Mouse (Mus musculus) stomach, postnatal 0 days (tissue): ENCODE data around the gene Armc2. TPM values are rescaled to one million over a fixed set of nuclear protein-coding genes. Genes with fewer than 3 reads are reported as not detected.
A peak's percentile ranks its signal among the peaks of the same experiment; 100 is the strongest.

Experiments
- ATAC-seq: fragments of 200-750 bp; cut with Nextera tagmentation; 2 replicates; pipeline ENCODE4 v1.8.0; 2017; ENCODE audit not compliant: low FRiP score, low TSS enrichment
- DNase-seq: peaks from one replicate; pipeline ENCODE4 v3.0.0-alpha.2; 2016; ENCODE audit warnings: low spot score
- H3K27ac ChIP-seq: fragments of 300-500 bp; sonication (generic); replicated peaks from 2 replicates; pipeline ENCODE4 v1.5.1; 2014; ENCODE audit warnings: mild to moderate bottlenecking, control low read depth
- H3K27me3 ChIP-seq: fragments of 300-500 bp; sonication (generic); 2 replicates; pipeline ENCODE4 v1.6.1; 2014; ENCODE audit warnings: low read length; ENCODE audit not compliant: control insufficient read depth, insufficient read depth
- H3K36me3 ChIP-seq: fragments of 300-500 bp; sonication (generic); 2 replicates; pipeline ENCODE4 v1.6.1; 2014; ENCODE audit warnings: low read length, mixed read lengths; ENCODE audit not compliant: control insufficient read depth, insufficient read depth
- H3K4me1 ChIP-seq: fragments of 300-500 bp; sonication (generic); replicated peaks from 2 replicates; pipeline ENCODE4 v1.6.1; 2014; ENCODE audit warnings: antibody characterized with exemption; ENCODE audit not compliant: control insufficient read depth, insufficient read depth
- H3K4me2 ChIP-seq: fragments of 300-500 bp; sonication (generic); replicated peaks from 2 replicates; pipeline ENCODE4 v1.6.1; 2014; ENCODE audit warnings: low read depth, mild to moderate bottlenecking, control low read depth, moderate library complexity
- H3K4me3 ChIP-seq: fragments of 300-500 bp; sonication (generic); 2 replicates; pipeline ENCODE4 v1.5.1; 2014; ENCODE audit warnings: low read depth, low read length, control low read depth
- H3K9ac ChIP-seq: fragments of 300-500 bp; sonication (generic); 2 replicates; pipeline ENCODE4 v1.6.1; 2014; ENCODE audit warnings: mild to moderate bottlenecking, low read length, control low read depth, mixed read lengths
- H3K9me3 ChIP-seq: fragments of 300-500 bp; sonication (generic); 2 replicates; pipeline ENCODE4 v1.6.1; 2016; ENCODE audit warnings: low read length; ENCODE audit not compliant: control insufficient read depth
- CTCF ChIP-seq: IDR thresholded peaks from 2 replicates; pipeline ENCODE4 v1.5.1; 2016; ENCODE audit warnings: antibody characterized with exemption, low read depth, mild to moderate bottlenecking, moderate library complexity
- EP300 ChIP-seq: optimal IDR thresholded peaks from 2 replicates; pipeline ENCODE3; 2016; ENCODE audit warnings: antibody characterized with exemption
- WGBS: fragments of 180-500 bp; shearing (Covaris S2); extraction: QIAGEN DNeasy Blood & Tissue Kit; methylation state at CpG from one replicate; pipeline ENCODE4 v1.1.7; 2014; 5-methylcytosine and 5-hydroxymethylcytosine counted together
- polyA plus RNA-seq: library from polyadenylated mRNA; unstranded; fragments of >200 nt; fragmentation: Nextera tagmentation; extraction: Ambion mirVana; gene quantifications from 2 replicates; pipeline ENCODE4 v1.2.1, GENCODE M21; 2015

The Armc2 gene
- polyA plus RNA-seq: 1.5 and 1.8 TPM in 2 replicates

GRCm38 (mm10) chr10:42018016-42018949 lies at the start of gene Armc2:
TSS of gene Armc2 (minus strand) at chr10:42018442.
- Histone ChIP-seq H3K36me3 (no peaks in the 10 kb centered on the region), H3K9me3 (no peaks in the 10 kb centered on the region)
- 3% methylated on average over 55 of the region's 58 CpGs for WGBS

DNA sequence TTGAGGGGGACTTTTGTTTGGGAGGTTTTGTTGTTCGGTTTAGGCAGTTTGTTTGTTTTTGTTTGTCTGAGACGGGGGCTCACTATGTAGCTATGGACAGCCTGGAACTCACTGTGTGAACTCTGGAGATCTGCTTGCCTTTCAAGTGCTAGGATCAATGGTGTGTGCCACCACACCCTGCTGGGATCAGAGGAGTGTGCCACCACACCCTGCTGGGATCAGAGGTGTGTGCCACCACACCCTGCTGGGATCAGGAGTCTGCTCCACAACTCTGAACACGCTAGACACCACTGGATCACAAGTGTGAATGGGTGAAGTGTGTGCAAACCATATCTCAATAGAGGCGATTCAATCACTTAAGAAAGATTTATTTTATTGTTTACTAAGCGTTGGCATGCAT lies 46.2 kb upstream of the Armc2 start:
- Histone ChIP-seq H3K4me3 (no peak overlapping the region), H3K4me2 (no peak overlapping the region), H3K27ac (no peak overlapping the region), H3K36me3 (no peaks in the 10 kb centered on the region), H3K27me3 (no peaks in the 10 kb centered on the region), H3K4me1 (no peaks in the 10 kb centered on the region), H3K9me3 (no peaks in the 10 kb centered on the region), H3K9ac (no peak overlapping the region)
- DNase-seq (peak; percentile 63), ATAC-seq (peak; percentile 91)
- WGBS: 37% methylated on average over 5 of the region's 5 CpGs
- TF ChIP-seq CTCF: no peak
- TF ChIP-seq EP300: no peak

More at GRCm38 (mm10) chr10:42018016-42018949, at the start of gene Armc2:
- TF ChIP-seq EP300: no peak
- TF ChIP-seq CTCF: no peak
- peak within 1 kb of the TSS; percentile 53 for H3K9ac ChIP-seq
- H3K4me1 ChIP-seq: no peaks in the 10 kb centered on the region
- H3K4me2 ChIP-seq: peak within 1 kb of the TSS; percentile 72
- peak; percentile 82 for DNase-seq
- ATAC-seq: peak; percentile 94
- H3K27ac ChIP-seq: no peak within 1 kb of the TSS
- peak within 1 kb of the TSS; percentile 46 for H3K4me3 ChIP-seq
- no peaks in the 10 kb centered on the region for H3K27me3 ChIP-seq

GRCm38 (mm10) chr10:42059522-42059921 lies 41.3 kb upstream of the Armc2 start:
- Histone ChIP-seq H3K4me1 (no peaks in the 10 kb centered on the region), H3K27me3 (no peaks in the 10 kb centered on the region), H3K4me2 (no peak overlapping the region), H3K9me3 (no peaks in the 10 kb centered on the region), H3K27ac (no peak overlapping the region), H3K9ac (no peak overlapping the region), H3K36me3 (no peaks in the 10 kb centered on the region), H3K4me3 (no peak overlapping the region)
- no peak for ATAC-seq
- TF ChIP-seq CTCF: no peak
- no peak for TF ChIP-seq EP300
- WGBS: 98% methylated on average over 8 of the region's 8 CpGs
- no peak for DNase-seq

DNA sequence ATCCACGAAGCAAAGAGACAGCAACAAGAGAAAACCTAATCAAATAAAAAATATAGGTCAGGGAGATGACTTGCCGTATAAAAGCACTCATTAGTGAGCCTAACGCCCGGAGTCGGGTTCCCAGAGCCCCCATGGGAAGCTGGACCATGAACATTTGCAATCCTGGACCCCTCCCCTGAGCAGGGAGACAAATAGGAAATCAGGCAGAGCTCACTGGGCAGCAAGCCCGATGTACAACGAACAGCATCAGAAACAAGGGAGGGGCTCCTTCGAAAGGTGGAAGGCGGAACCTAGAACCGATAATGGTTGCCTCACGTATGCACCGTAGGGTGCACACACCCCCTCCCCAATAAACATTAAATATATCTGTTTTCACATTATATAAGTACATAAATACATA lies 39.5 kb upstream of the Armc2 start:
- Histone ChIP-seq H3K4me3 (no peak overlapping the region), H3K27me3 (no peaks in the 10 kb centered on the region), H3K4me1 (no peaks in the 10 kb centered on the region), H3K36me3 (no peaks in the 10 kb centered on the region), H3K4me2 (no peak overlapping the region), H3K9ac (no peak overlapping the region), H3K27ac (no peak overlapping the region), H3K9me3 (no peaks in the 10 kb centered on the region)
- WGBS: 68% methylated on average over 12 of the region's 12 CpGs
- ATAC-seq: no peak
- TF ChIP-seq CTCF: no peak
- TF ChIP-seq EP300: no peak
- no peak for DNase-seq

GRCm38 (mm10) chr10:42057231-42057601 lies 39.0 kb upstream of the Armc2 start:
- no peaks in the 10 kb centered on the region for H3K4me1 ChIP-seq
- TF ChIP-seq CTCF (no peak), EP300 (no peak)
- H3K4me2 ChIP-seq: no peak overlapping the region
- H3K27ac ChIP-seq: no peak overlapping the region
- H3K9me3 ChIP-seq: no peaks in the 10 kb centered on the region
- no peak overlapping the region for H3K9ac ChIP-seq
- H3K4me3 ChIP-seq: no peak overlapping the region
- no peaks in the 10 kb centered on the region for H3K36me3 ChIP-seq
- no peak for ATAC-seq
- H3K27me3 ChIP-seq: no peaks in the 10 kb centered on the region
- no peak for DNase-seq
- 53% methylated on average over 11 of the region's 11 CpGs for WGBS
